Mouse (Mus musculus): Measurements from ENCODE around the gene Pogz. TPM values are rescaled to one million over a fixed set of nuclear protein-coding genes. Genes with fewer than 3 reads are reported as not detected.

Gene Pogz
- polyA plus RNA-seq, 1 experiment from 2014 or later: 15.6 TPM

DNA sequence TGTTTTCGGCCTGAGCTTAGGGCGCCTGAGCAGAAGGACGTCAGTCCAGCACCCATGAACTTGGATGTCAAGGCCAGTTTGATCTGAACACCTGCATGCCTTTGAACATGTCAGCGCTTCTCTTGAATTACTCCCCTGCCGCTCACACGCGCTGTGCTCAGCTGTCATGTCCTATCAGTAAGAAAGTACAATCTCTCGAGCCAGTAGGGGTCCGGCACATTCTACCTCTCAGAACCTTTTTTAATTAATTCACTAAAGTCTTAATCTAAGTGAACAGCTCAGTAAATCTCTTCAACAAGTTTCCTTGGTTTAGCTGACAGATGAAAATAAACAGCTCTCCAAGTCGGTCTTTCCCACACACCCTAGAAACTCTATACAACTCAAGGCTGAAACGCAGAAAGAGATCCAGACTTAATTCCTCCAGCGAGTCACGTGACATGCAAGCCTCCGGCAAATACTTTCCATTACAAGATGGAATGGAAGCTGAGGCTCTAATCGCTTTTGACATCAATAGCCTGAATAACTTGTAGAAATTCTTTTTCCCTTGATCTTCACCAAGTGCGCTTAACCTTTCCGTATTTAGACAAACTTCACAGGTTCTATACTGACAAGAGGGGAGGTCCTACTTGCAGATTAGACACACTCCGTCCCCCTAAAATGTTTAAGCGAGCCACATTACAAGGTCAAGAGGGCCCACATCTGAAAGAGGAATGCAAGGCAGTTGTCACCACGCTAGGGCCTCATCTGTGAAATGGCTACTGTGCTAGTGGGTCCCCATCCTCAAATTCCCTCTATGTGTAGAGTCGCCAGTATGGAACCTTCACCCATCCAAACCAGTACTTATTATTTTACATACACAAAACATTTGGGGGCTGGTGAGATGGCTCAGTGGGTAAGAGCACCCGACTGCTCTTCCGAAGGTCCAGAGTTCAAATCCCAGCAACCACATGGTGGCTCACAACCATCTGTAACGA, 17.6 kb upstream of the Pogz start:
- Histone ChIP-seq H3K36me3 (ENCODE audit: control insufficient read depth, insufficient read depth, low read length) (no peaks in the 10 kb centered on the region), H3K9ac (ENCODE audit: low read depth, low read length) (0 out of 2 replicates have a peak overlapping the region, but pooled peaks have one; percentile 10), H3K4me1 (ENCODE audit: control insufficient read depth, insufficient read depth, low read length) (peaks cover 9% of the 10 kb centered on the region; the same call in 1 of the 2 replicates), H3K4me3 (ENCODE audit: low read depth, low read length) (no peak overlapping the region), H3K4me2 (peak overlapping the region; percentile 14; the same call in 1 of the 2 replicates), H3K27ac (ENCODE audit: low read depth, low read length) (peak overlapping the region; percentile 68), H3K9me3 (replicated peaks; ENCODE audit: control insufficient read depth, low read length) (no peaks in the 10 kb centered on the region), H3K27me3 (ENCODE audit: control insufficient read depth, insufficient read depth, low read length) (no peaks in the 10 kb centered on the region)
- 51% methylated on average over 24 of the region's 24 CpGs for WGBS (ENCODE audit: insufficient replicate concordance)
- no peak for ATAC-seq (replicated peaks; ENCODE audit: insufficient number of reproducible peaks, low FRiP score, low TSS enrichment)

- no peak for ATAC-seq (replicated peaks; ENCODE audit: insufficient number of reproducible peaks, low FRiP score, low TSS enrichment)
- no peaks in the 10 kb centered on the region for H3K9me3 ChIP-seq (replicated peaks; ENCODE audit: control insufficient read depth, low read length)
- H3K4me3 ChIP-seq (ENCODE audit: low read depth, low read length): peak overlapping the region; percentile 68
- peak overlapping the region; percentile 93 for H3K9ac ChIP-seq (ENCODE audit: low read depth, low read length)
- no peaks in the 10 kb centered on the region for H3K27me3 ChIP-seq (ENCODE audit: control insufficient read depth, insufficient read depth, low read length)
- peak overlapping the region; percentile 73 for H3K4me2 ChIP-seq
- H3K36me3 ChIP-seq (ENCODE audit: control insufficient read depth, insufficient read depth, low read length): no peaks in the 10 kb centered on the region
- 3% methylated on average over 31 of the region's 31 CpGs for WGBS (ENCODE audit: insufficient replicate concordance)
- peak overlapping the region; percentile 82 for H3K27ac ChIP-seq (ENCODE audit: low read depth, low read length)
- H3K4me1 ChIP-seq (ENCODE audit: control insufficient read depth, insufficient read depth, low read length): peaks cover 9% of the 10 kb centered on the region; the same call in 1 of the 2 replicates
Measured at GRCm38 (mm10) chr3:94821008-94821638, 16.2 kb upstream of the Pogz start.

- no peak overlapping the region for H3K9ac ChIP-seq (ENCODE audit: low read depth, low read length)
- no peak for ATAC-seq (replicated peaks; ENCODE audit: insufficient number of reproducible peaks, low FRiP score, low TSS enrichment)
- 83% methylated on average over 4 of the region's 4 CpGs for WGBS (ENCODE audit: insufficient replicate concordance)
- no peaks in the 10 kb centered on the region for H3K36me3 ChIP-seq (ENCODE audit: control insufficient read depth, insufficient read depth, low read length)
- H3K27ac ChIP-seq (ENCODE audit: low read depth, low read length): no peak overlapping the region
- H3K27me3 ChIP-seq (ENCODE audit: control insufficient read depth, insufficient read depth, low read length): no peaks in the 10 kb centered on the region
- H3K4me3 ChIP-seq (ENCODE audit: low read depth, low read length): peak overlapping the region; percentile 68
- no peaks in the 10 kb centered on the region for H3K9me3 ChIP-seq (replicated peaks; ENCODE audit: control insufficient read depth, low read length)
- peaks cover 9% of the 10 kb centered on the region; the same call in 1 of the 2 replicates for H3K4me1 ChIP-seq (ENCODE audit: control insufficient read depth, insufficient read depth, low read length)
- peak overlapping the region; percentile 73 for H3K4me2 ChIP-seq
Measured at GRCm38 (mm10) chr3:94822082-94822481, 15.3 kb upstream of the Pogz start.

DNA sequence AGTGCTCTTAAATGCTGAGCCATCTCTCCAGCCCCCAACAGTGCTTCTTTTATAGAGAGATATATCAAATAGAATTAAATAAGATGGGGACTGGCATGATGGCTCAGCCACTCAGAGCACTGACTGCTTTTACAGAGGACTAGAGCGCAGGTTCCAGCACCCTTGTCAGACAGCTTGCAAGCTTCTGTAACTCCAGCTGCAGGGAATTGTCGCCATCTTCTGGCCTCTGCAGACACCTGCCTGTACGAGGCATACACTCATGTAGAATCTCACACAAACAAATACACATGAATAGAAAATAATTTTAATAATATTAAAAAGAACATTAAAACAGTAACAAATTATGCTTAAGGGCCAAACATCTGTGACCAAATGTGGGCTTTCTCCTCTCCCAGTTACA, 13.3 kb upstream of the Pogz start:
- no peaks in the 10 kb centered on the region for H3K9me3 ChIP-seq (replicated peaks; ENCODE audit: control insufficient read depth, low read length)
- peaks cover 9% of the 10 kb centered on the region; the same call in 1 of the 2 replicates for H3K4me1 ChIP-seq (ENCODE audit: control insufficient read depth, insufficient read depth, low read length)
- H3K9ac ChIP-seq (ENCODE audit: low read depth, low read length): no peak overlapping the region
- H3K27me3 ChIP-seq (ENCODE audit: control insufficient read depth, insufficient read depth, low read length): no peaks in the 10 kb centered on the region
- H3K4me2 ChIP-seq: no peak overlapping the region
- H3K36me3 ChIP-seq (ENCODE audit: control insufficient read depth, insufficient read depth, low read length): no peaks in the 10 kb centered on the region
- H3K4me3 ChIP-seq (ENCODE audit: low read depth, low read length): no peak overlapping the region
- no peak overlapping the region for H3K27ac ChIP-seq (ENCODE audit: low read depth, low read length)
- no peak for ATAC-seq (replicated peaks; ENCODE audit: insufficient number of reproducible peaks, low FRiP score, low TSS enrichment)
- WGBS (ENCODE audit: insufficient replicate concordance): 72% methylated on average over 3 of the region's 3 CpGs

DNA sequence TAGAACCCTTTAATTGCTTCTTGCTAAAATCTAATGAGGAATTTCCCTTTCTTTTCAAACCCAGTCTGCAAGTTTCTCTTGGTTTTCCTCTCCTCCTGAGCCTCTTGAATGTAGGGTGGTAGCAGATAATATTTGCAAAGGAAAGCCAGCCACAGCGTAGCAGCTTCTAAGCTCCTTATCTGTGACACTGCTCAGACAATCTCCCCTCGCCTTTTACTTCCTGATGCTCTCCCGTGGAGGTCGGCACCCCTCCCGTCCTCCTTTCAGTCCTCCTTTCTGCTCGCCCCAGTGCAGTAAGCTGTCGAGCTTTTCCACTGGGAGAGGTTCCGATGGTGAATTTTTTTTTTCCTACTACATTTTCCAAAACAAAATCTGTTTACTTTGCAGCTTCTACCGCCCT, 5.3 kb upstream of the Pogz start:
- WGBS (ENCODE audit: insufficient replicate concordance): 9% methylated on average over 9 of the region's 9 CpGs
- Histone ChIP-seq H3K9ac (ENCODE audit: low read depth, low read length) (no peak overlapping the region), H3K27me3 (ENCODE audit: control insufficient read depth, insufficient read depth, low read length) (no peaks in the 10 kb centered on the region), H3K4me3 (ENCODE audit: low read depth, low read length) (no peak overlapping the region), H3K27ac (ENCODE audit: low read depth, low read length) (no peak overlapping the region), H3K4me1 (ENCODE audit: control insufficient read depth, insufficient read depth, low read length) (no peaks in the 10 kb centered on the region), H3K4me2 (peak overlapping the region; percentile 31), H3K9me3 (replicated peaks; ENCODE audit: control insufficient read depth, low read length) (no peaks in the 10 kb centered on the region), H3K36me3 (ENCODE audit: control insufficient read depth, insufficient read depth, low read length) (no peaks in the 10 kb centered on the region)
- ATAC-seq (replicated peaks; ENCODE audit: insufficient number of reproducible peaks, low FRiP score, low TSS enrichment): no peak

- Histone ChIP-seq H3K4me3 (ENCODE audit: low read depth, low read length) (no peak overlapping the region), H3K27ac (ENCODE audit: low read depth, low read length) (no peak overlapping the region), H3K4me2 (peak overlapping the region; percentile 31; the same call in 1 of the 2 replicates), H3K4me1 (ENCODE audit: control insufficient read depth, insufficient read depth, low read length) (no peaks in the 10 kb centered on the region), H3K36me3 (ENCODE audit: control insufficient read depth, insufficient read depth, low read length) (no peaks in the 10 kb centered on the region), H3K9ac (ENCODE audit: low read depth, low read length) (no peak overlapping the region), H3K27me3 (ENCODE audit: control insufficient read depth, insufficient read depth, low read length) (no peaks in the 10 kb centered on the region), H3K9me3 (replicated peaks; ENCODE audit: control insufficient read depth, low read length) (no peaks in the 10 kb centered on the region)
- WGBS (ENCODE audit: insufficient replicate concordance): 61% methylated on average over 5 of the region's 5 CpGs
- ATAC-seq (replicated peaks; ENCODE audit: insufficient number of reproducible peaks, low FRiP score, low TSS enrichment): no peak
Measured at GRCm38 (mm10) chr3:94832701-94833100, 4.7 kb upstream of the Pogz start.

GRCm38 (mm10) chr3:94833358-94833757, 4.0 kb upstream of the Pogz start:
- Histone ChIP-seq H3K4me2 (no peak overlapping the region), H3K9me3 (replicated peaks; ENCODE audit: control insufficient read depth, low read length) (no peaks in the 10 kb centered on the region), H3K36me3 (ENCODE audit: control insufficient read depth, insufficient read depth, low read length) (no peaks in the 10 kb centered on the region), H3K4me3 (ENCODE audit: low read depth, low read length) (no peak overlapping the region), H3K27me3 (ENCODE audit: control insufficient read depth, insufficient read depth, low read length) (no peaks in the 10 kb centered on the region), H3K27ac (ENCODE audit: low read depth, low read length) (no peak overlapping the region), H3K9ac (ENCODE audit: low read depth, low read length) (no peak overlapping the region), H3K4me1 (ENCODE audit: control insufficient read depth, insufficient read depth, low read length) (no peaks in the 10 kb centered on the region)
- ATAC-seq (replicated peaks; ENCODE audit: insufficient number of reproducible peaks, low FRiP score, low TSS enrichment): no peak

DNA sequence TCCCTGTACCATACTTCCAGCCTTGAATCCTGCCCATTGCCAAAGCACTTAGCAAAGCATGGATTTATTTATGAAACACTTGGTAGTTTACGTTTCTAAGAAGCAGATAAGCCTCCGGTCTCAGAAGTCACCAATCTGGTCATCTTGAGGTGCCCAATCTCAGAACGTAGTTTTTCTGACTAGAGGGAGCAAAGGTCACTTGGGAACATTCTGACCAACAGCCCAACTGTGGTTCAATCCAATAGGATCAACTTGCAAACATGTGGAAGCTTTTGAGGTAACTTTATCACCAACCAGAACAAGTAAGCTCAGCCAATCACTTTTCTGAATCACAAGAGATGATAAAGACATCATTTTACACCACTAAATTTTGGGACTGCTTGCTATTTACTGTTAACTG, 2.0 kb upstream of the Pogz start:
- Histone ChIP-seq H3K4me1 (ENCODE audit: control insufficient read depth, insufficient read depth, low read length) (peaks cover 7% of the 10 kb centered on the region), H3K4me3 (ENCODE audit: low read depth, low read length) (no peak overlapping the region), H3K9me3 (replicated peaks; ENCODE audit: control insufficient read depth, low read length) (no peaks in the 10 kb centered on the region), H3K27me3 (ENCODE audit: control insufficient read depth, insufficient read depth, low read length) (no peaks in the 10 kb centered on the region), H3K36me3 (ENCODE audit: control insufficient read depth, insufficient read depth, low read length) (0 out of 2 replicates have a peak, but pooled peaks cover 3% of the 10 kb centered on the region), H3K9ac (ENCODE audit: low read depth, low read length) (no peak overlapping the region), H3K4me2 (no peak overlapping the region), H3K27ac (ENCODE audit: low read depth, low read length) (no peak overlapping the region)
- WGBS (ENCODE audit: insufficient replicate concordance): 61% methylated on average over 3 of the region's 3 CpGs
- ATAC-seq (replicated peaks; ENCODE audit: insufficient number of reproducible peaks, low FRiP score, low TSS enrichment): no peak

All from heart, embryonic 11.5 days (tissue).